Mouse (Mus musculus) embryonic facial prominence, embryonic 12.5 days (tissue): ENCODE results near the gene Lrrc75a. TPM values are rescaled to one million over a fixed set of nuclear protein-coding genes. Genes with fewer than 3 reads are reported as not detected.

Experiments
- ATAC-seq: fragments of 200-750 bp; cut with Nextera tagmentation; 2 replicates; pipeline ENCODE4 v1.8.0; 2017; ENCODE audit not compliant: insufficient number of reproducible peaks, insufficient read depth, low FRiP score, low TSS enrichment
- H3K27ac ChIP-seq: fragments of 300-500 bp; sonication (generic); 2 replicates; pipeline ENCODE4 v1.5.1; 2016; ENCODE audit warnings: mild to moderate bottlenecking
- H3K27me3 ChIP-seq: fragments of 300-500 bp; sonication (generic); 2 replicates; pipeline ENCODE4 v1.6.1; 2016; ENCODE audit warnings: mild to moderate bottlenecking, moderate library complexity
- H3K36me3 ChIP-seq: fragments of 300-500 bp; sonication (generic); 2 replicates; pipeline ENCODE4 v1.6.1; 2016; ENCODE audit warnings: mild to moderate bottlenecking
- H3K4me1 ChIP-seq: fragments of 300-500 bp; sonication (generic); 2 replicates; pipeline ENCODE4 v1.6.1; 2016
- H3K4me2 ChIP-seq: fragments of 300-500 bp; sonication (generic); replicated peaks from 2 replicates; pipeline ENCODE4 v1.6.1; 2016; ENCODE audit warnings: mild to moderate bottlenecking, moderate library complexity
- H3K4me3 ChIP-seq: fragments of 300-500 bp; sonication (generic); 2 replicates; pipeline ENCODE4 v1.5.1; 2016; ENCODE audit warnings: mild to moderate bottlenecking
- H3K9ac ChIP-seq: fragments of 300-500 bp; sonication (generic); 2 replicates; pipeline ENCODE4 v1.6.1; 2016; ENCODE audit warnings: mild to moderate bottlenecking, moderate library complexity
- H3K9me3 ChIP-seq: fragments of 300-500 bp; sonication (generic); 2 replicates; pipeline ENCODE4 v1.6.1; 2016; ENCODE audit warnings: mild to moderate bottlenecking, moderate library complexity
- WGBS: fragments of 180-500 bp; shearing (Covaris S2); methylation state at CpG from one replicate; pipeline ENCODE4 v1.1.7; 2016; 5-methylcytosine and 5-hydroxymethylcytosine counted together
- polyA plus RNA-seq: library from polyadenylated mRNA; unstranded; fragments of >200 nt; fragmentation: Nextera tagmentation; extraction: Ambion mirVana; gene quantifications from 2 replicates; pipeline ENCODE4 v1.2.1, GENCODE M21; 2016

The Lrrc75a gene
- polyA plus RNA-seq, 1 experiment from 2014 or later, result 22.6 TPM

- WGBS, result 59% methylated on average over 10 of the region's 10 CpGs
- Histone ChIP-seq H3K4me1 (peaks cover 12% of the 10 kb centered on the region), H3K9ac (peak overlapping the region; percentile 24; the same call in 1 of the 2 replicates), H3K4me3 (no peak overlapping the region), H3K9me3 (no peaks in the 10 kb centered on the region), H3K4me2 (no peak overlapping the region), H3K27me3 (no peaks in the 10 kb centered on the region), H3K27ac (no peak overlapping the region), H3K36me3 (peaks cover 41% of the 10 kb centered on the region)
- ATAC-seq, result no peak
These were observed 35.7 kb downstream of the Lrrc75a start for GRCm38 (mm10) chr11:62612604-62613003.

GRCm38 (mm10) chr11:62610304-62610703 lies 38.0 kb downstream of the Lrrc75a start:
- H3K27ac ChIP-seq, result no peak overlapping the region
- H3K9me3 ChIP-seq, result no peaks in the 10 kb centered on the region
- WGBS, result 81% methylated on average over 6 of the region's 6 CpGs
- H3K36me3 ChIP-seq, result peaks cover 50% of the 10 kb centered on the region
- H3K27me3 ChIP-seq, result no peaks in the 10 kb centered on the region
- peaks cover 20% of the 10 kb centered on the region for H3K4me1 ChIP-seq
- ATAC-seq, result no peak
- no peak overlapping the region for H3K4me2 ChIP-seq
- H3K9ac ChIP-seq, result no peak overlapping the region
- H3K4me3 ChIP-seq, result no peak overlapping the region

- H3K27ac ChIP-seq, result no peak overlapping the region
- H3K4me1 ChIP-seq, result peaks cover 25% of the 10 kb centered on the region
- no peak overlapping the region for H3K9ac ChIP-seq
- ATAC-seq, result no peak
- 80% methylated on average over 10 of the region's 10 CpGs for WGBS
- H3K9me3 ChIP-seq, result no peaks in the 10 kb centered on the region
- no peaks in the 10 kb centered on the region for H3K27me3 ChIP-seq
- no peak overlapping the region for H3K4me2 ChIP-seq
- H3K36me3 ChIP-seq, result peaks cover 62% of the 10 kb centered on the region
- H3K4me3 ChIP-seq, result no peak overlapping the region
These were observed 39.3 kb downstream of the Lrrc75a start for GRCm38 (mm10) chr11:62608826-62609675.

GRCm38 (mm10) chr11:62607952-62608201 lies 40.4 kb downstream of the Lrrc75a start:
- Histone ChIP-seq H3K4me1 (peaks cover 25% of the 10 kb centered on the region), H3K9ac (no peak overlapping the region), H3K4me2 (no peak overlapping the region), H3K27me3 (no peaks in the 10 kb centered on the region), H3K9me3 (no peaks in the 10 kb centered on the region), H3K27ac (no peak overlapping the region), H3K4me3 (no peak overlapping the region), H3K36me3 (peaks cover 64% of the 10 kb centered on the region)
- no peak for ATAC-seq
- 97% methylated on average over 1 of the region's 1 CpGs for WGBS

GRCm38 (mm10) chr11:62607170-62607951 lies 41.0 kb downstream of the Lrrc75a start:
- Histone ChIP-seq H3K27me3 (no peaks in the 10 kb centered on the region), H3K4me3 (no peak overlapping the region), H3K4me1 (peaks cover 23% of the 10 kb centered on the region), H3K9ac (no peak overlapping the region), H3K4me2 (no peak overlapping the region), H3K36me3 (peaks cover 64% of the 10 kb centered on the region), H3K27ac (no peak overlapping the region), H3K9me3 (no peaks in the 10 kb centered on the region)
- no peak for ATAC-seq
- 68% methylated on average over 10 of the region's 10 CpGs for WGBS

GRCm38 (mm10) chr11:62606299-62607169 lies 41.8 kb downstream of the Lrrc75a start:
- no peaks in the 10 kb centered on the region for H3K27me3 ChIP-seq
- WGBS, result 70% methylated on average over 10 of the region's 10 CpGs
- no peak overlapping the region for H3K4me2 ChIP-seq
- H3K4me3 ChIP-seq, result no peak overlapping the region
- H3K9ac ChIP-seq, result no peak overlapping the region
- no peak for ATAC-seq
- no peaks in the 10 kb centered on the region for H3K9me3 ChIP-seq
- H3K4me1 ChIP-seq, result peaks cover 28% of the 10 kb centered on the region
- H3K27ac ChIP-seq, result peak overlapping the region; percentile 64; the same call in 1 of the 2 replicates
- H3K36me3 ChIP-seq, result peaks cover 61% of the 10 kb centered on the region

GRCm38 (mm10) chr11:62605619-62606298 lies 42.6 kb downstream of the Lrrc75a start:
- Histone ChIP-seq H3K4me1 (peaks cover 28% of the 10 kb centered on the region), H3K27me3 (no peaks in the 10 kb centered on the region), H3K36me3 (peaks cover 61% of the 10 kb centered on the region), H3K4me3 (peak overlapping the region; percentile 95; the same call in 1 of the 2 replicates), H3K9ac (peak overlapping the region; percentile 33), H3K4me2 (peak overlapping the region; percentile 81), H3K9me3 (no peaks in the 10 kb centered on the region), H3K27ac (peak overlapping the region; percentile 95)
- 43% methylated on average over 10 of the region's 10 CpGs for WGBS
- 0 out of 2 replicates have a peak, but pooled peaks have one; percentile 3 for ATAC-seq

- peak overlapping the region; percentile 95 for H3K27ac ChIP-seq
- peak overlapping the region; percentile 81 for H3K4me2 ChIP-seq
- H3K27me3 ChIP-seq, result no peaks in the 10 kb centered on the region
- H3K4me1 ChIP-seq, result peaks cover 28% of the 10 kb centered on the region
- peaks cover 54% of the 10 kb centered on the region for H3K36me3 ChIP-seq
- 16% methylated on average over 3 of the region's 3 CpGs for WGBS
- peak overlapping the region; percentile 95 for H3K4me3 ChIP-seq
- H3K9ac ChIP-seq, result peak overlapping the region; percentile 33
- H3K9me3 ChIP-seq, result no peaks in the 10 kb centered on the region
- no peak for ATAC-seq
These were observed 43.3 kb downstream of the Lrrc75a start for GRCm38 (mm10) chr11:62604886-62605618.

- peak overlapping the region; percentile 81 for H3K4me2 ChIP-seq
- H3K36me3 ChIP-seq, result peaks cover 48% of the 10 kb centered on the region
- H3K4me3 ChIP-seq, result peak overlapping the region; percentile 95
- no peak for ATAC-seq
- H3K9ac ChIP-seq, result peak overlapping the region; percentile 97
- WGBS, result 12% methylated on average over 5 of the region's 5 CpGs
- peaks cover 28% of the 10 kb centered on the region for H3K4me1 ChIP-seq
- no peaks in the 10 kb centered on the region for H3K27me3 ChIP-seq
- no peaks in the 10 kb centered on the region for H3K9me3 ChIP-seq
- peak overlapping the region; percentile 95; the same call in 1 of the 2 replicates for H3K27ac ChIP-seq
These were observed 44.1 kb downstream of the Lrrc75a start for GRCm38 (mm10) chr11:62604123-62604706.

GRCm38 (mm10) chr11:62603312-62604056 lies 44.8 kb downstream of the Lrrc75a start:
- Histone ChIP-seq H3K4me3 (peak overlapping the region; percentile 95), H3K9me3 (no peaks in the 10 kb centered on the region), H3K27ac (peak overlapping the region; percentile 95), H3K27me3 (no peaks in the 10 kb centered on the region), H3K36me3 (peaks cover 41% of the 10 kb centered on the region), H3K4me2 (peak overlapping the region; percentile 81), H3K9ac (peak overlapping the region; percentile 97), H3K4me1 (peaks cover 28% of the 10 kb centered on the region)
- under 1% methylated on average over 13 of the region's 13 CpGs for WGBS
- ATAC-seq, result no peak
